Mouse (Mus musculus) brown adipose tissue, adult 24 weeks (tissue): ENCODE results near the gene Cd19. TPM values are rescaled to one million over a fixed set of nuclear protein-coding genes. Genes with fewer than 3 reads are reported as not detected.

Experiments used
- H3K27ac ChIP-seq: fragments of 200-500 bp; replicated peaks from 2 replicates; pipeline ENCODE4 v1.5.1; 2012; ENCODE audit warnings: low read depth, mild to moderate bottlenecking, low read length
- H3K4me1 ChIP-seq: fragments of 200-500 bp; 2 replicates; pipeline ENCODE4 v1.6.1; 2012; ENCODE audit warnings: low read length, mixed read lengths; ENCODE audit not compliant: control insufficient read depth, insufficient read depth, insufficient read length
- H3K4me3 ChIP-seq: fragments of 200-500 bp; 2 replicates; pipeline ENCODE4 v1.5.1; 2012; ENCODE audit warnings: low read depth, mild to moderate bottlenecking, low read length, moderate library complexity; ENCODE audit not compliant: insufficient read depth
- polyA plus RNA-seq: library from polyadenylated mRNA; stranded (reverse); fragments of >200 nt; gene quantifications from 2 replicates; pipeline ENCODE4 v1.2.4, GENCODE M21; 2012; ENCODE audit not compliant: missing spikeins, insufficient read depth, insufficient read length

Cd19 gene
- 2.4 TPM in 1 of 2 replicates, not detected in the other for polyA plus RNA-seq

- H3K27ac ChIP-seq: no peak within 1 kb of the TSS
- no peaks in the 10 kb centered on the region for H3K4me1 ChIP-seq
- no peak within 1 kb of the TSS for H3K4me3 ChIP-seq
Measured at GRCm38 (mm10) chr7:126414725-126415124, at the start of gene Cd19. TSS of gene Cd19 (minus strand) at chr7:126414889.

GRCm38 (mm10) chr7:126464121-126464520, 49.4 kb upstream of the Cd19 start:
- no peak overlapping the region for H3K4me3 ChIP-seq

GRCm38 (mm10) chr7:126463547-126463946, 48.9 kb upstream of the Cd19 start:
- Histone ChIP-seq H3K4me3 (no peak overlapping the region), H3K4me1 (no peaks in the 10 kb centered on the region), H3K27ac (no peak overlapping the region)

More at GRCm38 (mm10) chr7:126464121-126464520, 49.4 kb upstream of the Cd19 start:
- no peak overlapping the region for H3K27ac ChIP-seq
- no peaks in the 10 kb centered on the region for H3K4me1 ChIP-seq

GRCm38 (mm10) chr7:126463004-126463403, 48.3 kb upstream of the Cd19 start, which contains the start of gene Atp2a1:
TSS of gene Atp2a1 (minus strand) at chr7:126463108.
- Histone ChIP-seq H3K4me3 (no peak within 1 kb of the TSS; the same call in 1 of the 2 replicates), H3K4me1 (no peaks in the 10 kb centered on the region), H3K27ac (no peak within 1 kb of the TSS)

GRCm38 (mm10) chr7:126461626-126462025, 46.9 kb upstream of the Cd19 start:
- Histone ChIP-seq H3K4me1 (no peaks in the 10 kb centered on the region), H3K27ac (no peak overlapping the region), H3K4me3 (no peak overlapping the region; the same call in 1 of the 2 replicates)

- Histone ChIP-seq H3K4me3 (no peak overlapping the region), H3K4me1 (no peaks in the 10 kb centered on the region), H3K27ac (no peak overlapping the region)
Measured at GRCm38 (mm10) chr7:126460623-126461399, 46.1 kb upstream of the Cd19 start.

GRCm38 (mm10) chr7:126458844-126459618, 44.3 kb upstream of the Cd19 start:
- no peak overlapping the region for H3K4me3 ChIP-seq
- no peaks in the 10 kb centered on the region for H3K4me1 ChIP-seq
- no peak overlapping the region for H3K27ac ChIP-seq

- H3K4me1 ChIP-seq: no peaks in the 10 kb centered on the region
- no peak overlapping the region for H3K27ac ChIP-seq
- H3K4me3 ChIP-seq: no peak overlapping the region
Measured at GRCm38 (mm10) chr7:126458225-126458624, 43.5 kb upstream of the Cd19 start.

- no peak overlapping the region for H3K27ac ChIP-seq
- H3K4me3 ChIP-seq: no peak overlapping the region
- no peaks in the 10 kb centered on the region for H3K4me1 ChIP-seq
Measured at GRCm38 (mm10) chr7:126456382-126457266, 41.9 kb upstream of the Cd19 start.

- Histone ChIP-seq H3K4me3 (no peak overlapping the region), H3K4me1 (no peaks in the 10 kb centered on the region), H3K27ac (no peak overlapping the region)
Measured at GRCm38 (mm10) chr7:126455242-126455641, 40.6 kb upstream of the Cd19 start.

- Histone ChIP-seq H3K4me1 (no peaks in the 10 kb centered on the region), H3K4me3 (no peak overlapping the region), H3K27ac (no peak overlapping the region)
Measured at GRCm38 (mm10) chr7:126453861-126454260, 39.2 kb upstream of the Cd19 start.

GRCm38 (mm10) chr7:126452244-126452643, 37.6 kb upstream of the Cd19 start:
- Histone ChIP-seq H3K27ac (no peak overlapping the region), H3K4me3 (no peak overlapping the region), H3K4me1 (no peaks in the 10 kb centered on the region)

- no peaks in the 10 kb centered on the region for H3K4me1 ChIP-seq
- no peak overlapping the region for H3K27ac ChIP-seq
- no peak overlapping the region for H3K4me3 ChIP-seq
Measured at GRCm38 (mm10) chr7:126450641-126451040, 36.0 kb upstream of the Cd19 start.

GRCm38 (mm10) chr7:126449991-126450390, 35.3 kb upstream of the Cd19 start:
- H3K27ac ChIP-seq: no peak overlapping the region
- no peak overlapping the region for H3K4me3 ChIP-seq
- H3K4me1 ChIP-seq: no peaks in the 10 kb centered on the region

- Histone ChIP-seq H3K4me1 (no peaks in the 10 kb centered on the region), H3K27ac (no peak overlapping the region), H3K4me3 (no peak overlapping the region)
Measured at GRCm38 (mm10) chr7:126448481-126448880, 33.8 kb upstream of the Cd19 start.
